Mouse (Mus musculus): ENCODE measurements around the gene Cntln. TPM values are rescaled to one million over a fixed set of nuclear protein-coding genes. Genes with fewer than 3 reads are reported as not detected.

Gene Cntln
- polyA plus RNA-seq, 1 experiment: 1.8 TPM

GRCm38 (mm10) chr4:84942651-84943050, 58.5 kb downstream of the Cntln start:
- no peaks in the 10 kb centered on the region for H3K36me3 ChIP-seq (ENCODE audit: control insufficient read depth, insufficient read depth)
- no peaks in the 10 kb centered on the region for H3K79me3 ChIP-seq (ENCODE audit: low read depth)
- no peaks in the 10 kb centered on the region for H3K79me2 ChIP-seq (ENCODE audit: control insufficient read depth, insufficient read depth)
- H3K27me3 ChIP-seq (ENCODE audit: control insufficient read depth, insufficient read depth, insufficient read length): no peaks in the 10 kb centered on the region
- H3ac ChIP-seq (ENCODE audit: control insufficient read depth, insufficient read length, low read depth): no peak overlapping the region
- TF ChIP-seq MYOD1 (IDR thresholded peaks at IDR 0.05; ENCODE audit: control insufficient read depth, insufficient read length, low read depth) (no peak), CTCF (IDR thresholded peaks at IDR 0.05; ENCODE audit: control insufficient read depth, insufficient read depth, insufficient read length) (no peak), CEBPB (IDR thresholded peaks at IDR 0.05; ENCODE audit: low read depth) (no peak), MAX (IDR thresholded peaks at IDR 0.05) (no peak), MYOG (IDR thresholded peaks at IDR 0.05; ENCODE audit: control insufficient read depth, extremely low read depth, insufficient read length) (no peak), FOSL1 (IDR thresholded peaks at IDR 0.05; ENCODE audit: insufficient read depth, low read length, poor library complexity, severe bottlenecking) (no peak), USF1 (IDR thresholded peaks at IDR 0.05; ENCODE audit: low read depth) (no peak)
- no peak overlapping the region for H3K4me3 ChIP-seq (ENCODE audit: insufficient read depth, poor library complexity, severe bottlenecking)

- Histone ChIP-seq H3K36me3 (ENCODE audit: control insufficient read depth, insufficient read depth) (no peaks in the 10 kb centered on the region), H3K4me3 (ENCODE audit: insufficient read depth, poor library complexity, severe bottlenecking) (no peak overlapping the region), H3ac (ENCODE audit: control insufficient read depth, insufficient read length, low read depth) (no peak overlapping the region), H3K79me3 (ENCODE audit: low read depth) (no peaks in the 10 kb centered on the region), H3K27me3 (ENCODE audit: control insufficient read depth, insufficient read depth, insufficient read length) (no peaks in the 10 kb centered on the region), H3K79me2 (ENCODE audit: control insufficient read depth, insufficient read depth) (no peaks in the 10 kb centered on the region)
- TF ChIP-seq MYOG (IDR thresholded peaks at IDR 0.05; ENCODE audit: control insufficient read depth, extremely low read depth, insufficient read length) (no peak), FOSL1 (IDR thresholded peaks at IDR 0.05; ENCODE audit: insufficient read depth, low read length, poor library complexity, severe bottlenecking) (no peak), CTCF (IDR thresholded peaks at IDR 0.05; ENCODE audit: control insufficient read depth, insufficient read depth, insufficient read length) (no peak), CEBPB (IDR thresholded peaks at IDR 0.05; ENCODE audit: low read depth) (no peak), MAX (IDR thresholded peaks at IDR 0.05) (no peak), USF1 (IDR thresholded peaks at IDR 0.05; ENCODE audit: low read depth) (no peak), MYOD1 (IDR thresholded peaks at IDR 0.05; ENCODE audit: control insufficient read depth, insufficient read length, low read depth) (no peak)
Measured at GRCm38 (mm10) chr4:84944100-84944499, 60.0 kb downstream of the Cntln start.

- Histone ChIP-seq H3K36me3 (ENCODE audit: control insufficient read depth, insufficient read depth) (no peaks in the 10 kb centered on the region), H3ac (ENCODE audit: control insufficient read depth, insufficient read length, low read depth) (no peak overlapping the region), H3K27me3 (ENCODE audit: control insufficient read depth, insufficient read depth, insufficient read length) (no peaks in the 10 kb centered on the region), H3K79me2 (ENCODE audit: control insufficient read depth, insufficient read depth) (no peaks in the 10 kb centered on the region), H3K4me3 (ENCODE audit: insufficient read depth, poor library complexity, severe bottlenecking) (no peak overlapping the region), H3K79me3 (ENCODE audit: low read depth) (no peaks in the 10 kb centered on the region)
- TF ChIP-seq USF1 (IDR thresholded peaks at IDR 0.05; ENCODE audit: low read depth) (no peak), CEBPB (IDR thresholded peaks at IDR 0.05; ENCODE audit: low read depth) (no peak), MYOG (IDR thresholded peaks at IDR 0.05; ENCODE audit: control insufficient read depth, extremely low read depth, insufficient read length) (no peak), MYOD1 (IDR thresholded peaks at IDR 0.05; ENCODE audit: control insufficient read depth, insufficient read length, low read depth) (no peak), MAX (IDR thresholded peaks at IDR 0.05) (no peak), FOSL1 (IDR thresholded peaks at IDR 0.05; ENCODE audit: insufficient read depth, low read length, poor library complexity, severe bottlenecking) (no peak), CTCF (IDR thresholded peaks at IDR 0.05; ENCODE audit: control insufficient read depth, insufficient read depth, insufficient read length) (no peak)
Measured at GRCm38 (mm10) chr4:84946450-84946849, 62.3 kb downstream of the Cntln start.

GRCm38 (mm10) chr4:84976875-84977646, 93.0 kb downstream of the Cntln start:
- TF ChIP-seq FOSL1 (IDR thresholded peaks at IDR 0.05; ENCODE audit: insufficient read depth, low read length, poor library complexity, severe bottlenecking) (no peak), CEBPB (IDR thresholded peaks at IDR 0.05; ENCODE audit: low read depth) (no peak), MYOD1 (IDR thresholded peaks at IDR 0.05; ENCODE audit: control insufficient read depth, insufficient read length, low read depth) (no peak), MAX (IDR thresholded peaks at IDR 0.05) (no peak), USF1 (IDR thresholded peaks at IDR 0.05; ENCODE audit: low read depth) (no peak), MYOG (IDR thresholded peaks at IDR 0.05; ENCODE audit: control insufficient read depth, extremely low read depth, insufficient read length) (no peak), CTCF (IDR thresholded peaks at IDR 0.05; ENCODE audit: control insufficient read depth, insufficient read depth, insufficient read length) (no peak)
- no peaks in the 10 kb centered on the region for H3K79me3 ChIP-seq (ENCODE audit: low read depth)
- H3K4me3 ChIP-seq (ENCODE audit: insufficient read depth, poor library complexity, severe bottlenecking): no peak overlapping the region
- H3K79me2 ChIP-seq (ENCODE audit: control insufficient read depth, insufficient read depth): no peaks in the 10 kb centered on the region
- no peak overlapping the region for H3ac ChIP-seq (ENCODE audit: control insufficient read depth, insufficient read length, low read depth)
- H3K36me3 ChIP-seq (ENCODE audit: control insufficient read depth, insufficient read depth): no peaks in the 10 kb centered on the region
- H3K27me3 ChIP-seq (ENCODE audit: control insufficient read depth, insufficient read depth, insufficient read length): no peaks in the 10 kb centered on the region

GRCm38 (mm10) chr4:84995520-84996348, 111.6 kb downstream of the Cntln start:
- Histone ChIP-seq H3K27me3 (ENCODE audit: control insufficient read depth, insufficient read depth, insufficient read length) (no peaks in the 10 kb centered on the region), H3K4me3 (ENCODE audit: insufficient read depth, poor library complexity, severe bottlenecking) (no peak overlapping the region), H3K79me2 (ENCODE audit: control insufficient read depth, insufficient read depth) (no peaks in the 10 kb centered on the region), H3K36me3 (ENCODE audit: control insufficient read depth, insufficient read depth) (no peaks in the 10 kb centered on the region), H3ac (ENCODE audit: control insufficient read depth, insufficient read length, low read depth) (no peak overlapping the region), H3K79me3 (ENCODE audit: low read depth) (no peaks in the 10 kb centered on the region)
- TF ChIP-seq MYOD1 (IDR thresholded peaks at IDR 0.05; ENCODE audit: control insufficient read depth, insufficient read length, low read depth) (no peak), FOSL1 (IDR thresholded peaks at IDR 0.05; ENCODE audit: insufficient read depth, low read length, poor library complexity, severe bottlenecking) (no peak), USF1 (IDR thresholded peaks at IDR 0.05; ENCODE audit: low read depth) (no peak), MAX (IDR thresholded peaks at IDR 0.05) (no peak), CTCF (IDR thresholded peaks at IDR 0.05; ENCODE audit: control insufficient read depth, insufficient read depth, insufficient read length) (no peak), MYOG (IDR thresholded peaks at IDR 0.05; ENCODE audit: control insufficient read depth, extremely low read depth, insufficient read length) (no peak), CEBPB (IDR thresholded peaks at IDR 0.05; ENCODE audit: low read depth) (no peak)

All from C2C12 (cell line).